ENCODE assay signal across 23 mouse cellular contexts in genomic region chr9:41592101-41592500, GRCm38 (mm10).
DNase-seq lines count a peak whose midpoint lies in the region; ATAC-seq and TF ChIP-seq lines count a peak whose summit lies in the region.
"Had no signal": no experiment of that assay in that cellular context is flagged by ENCODE, and none has a peak within 500 bp of the region (broad histone marks: within the 10 kb centered on the region; RNA-seq: fewer than 3 reads in every experiment).

No protein-coding gene starts in this region.

- no peak for ATAC-seq in forebrain, embryonic 15.5 days (replicated peaks)
- no peak for ATAC-seq in forebrain, embryonic 14.5 days
- no peak for ATAC-seq in hindbrain, embryonic 14.5 days (ENCODE audit: low FRiP score)
- no peak for ATAC-seq in midbrain, embryonic 12.5 days (ENCODE audit: low FRiP score, low read depth)
- ATAC-seq: activated CD4-positive, CD25-positive, alpha-beta regulatory T cell, adult 4 months; CD4-positive, CD25-positive, alpha-beta regulatory T cell, adult 4 months; intestine, embryonic 16.5 days; Patski had no signal

- no peak overlapping the region for H3K4me3 ChIP-seq in forebrain, embryonic 15.5 days
- no peak overlapping the region for H3K4me3 ChIP-seq in forebrain, embryonic 14.5 days (ENCODE audit: low read depth, low read length)
- H3K4me3 ChIP-seq in hindbrain, embryonic 14.5 days (replicated peaks; ENCODE audit: low read length), result no peak overlapping the region
- H3K4me3 ChIP-seq in hindbrain, embryonic 10.5 days, result no peak overlapping the region
- no peak overlapping the region for H3K4me3 ChIP-seq in midbrain, embryonic 12.5 days
- H3K4me3 ChIP-seq in midbrain, embryonic 10.5 days, result no peak overlapping the region
- no peak overlapping the region for H3K4me3 ChIP-seq in embryonic fibroblast, embryonic 13.5 days (ENCODE audit: insufficient read depth, low read length)
- H3K4me3 ChIP-seq: embryonic facial prominence, embryonic 13.5 days; heart, embryonic 10.5 days had no signal

- no peaks in the 10 kb centered on the region for H3K27me3 ChIP-seq in forebrain, embryonic 15.5 days
- H3K27me3 ChIP-seq in forebrain, embryonic 14.5 days (replicated peaks; ENCODE audit: control insufficient read depth, insufficient read depth, low read length), result no peaks in the 10 kb centered on the region
- H3K27me3 ChIP-seq in hindbrain, embryonic 14.5 days (ENCODE audit: control insufficient read depth, insufficient read depth, low read length), result no peaks in the 10 kb centered on the region
- no peaks in the 10 kb centered on the region for H3K27me3 ChIP-seq in hindbrain, embryonic 10.5 days (ENCODE audit: insufficient read depth, poor library complexity, severe bottlenecking)
- no peaks in the 10 kb centered on the region for H3K27me3 ChIP-seq in midbrain, embryonic 12.5 days
- H3K27me3 ChIP-seq in midbrain, embryonic 10.5 days (ENCODE audit: low read depth, poor library complexity, severe bottlenecking), result no peaks in the 10 kb centered on the region
- H3K27me3 ChIP-seq: embryonic facial prominence, embryonic 13.5 days; Patski had no signal

- H3K36me3 ChIP-seq in forebrain, embryonic 15.5 days, result peaks cover 45% of the 10 kb centered on the region
- peaks cover 65% of the 10 kb centered on the region for H3K36me3 ChIP-seq in forebrain, embryonic 14.5 days (ENCODE audit: control insufficient read depth, insufficient read depth, low read length)
- peaks cover 68% of the 10 kb centered on the region for H3K36me3 ChIP-seq in hindbrain, embryonic 14.5 days (replicated peaks; ENCODE audit: control insufficient read depth, insufficient read depth)
- H3K36me3 ChIP-seq in hindbrain, embryonic 10.5 days, result peaks cover 65% of the 10 kb centered on the region
- H3K36me3 ChIP-seq in midbrain, embryonic 12.5 days, result peaks cover 62% of the 10 kb centered on the region
- H3K36me3 ChIP-seq in midbrain, embryonic 10.5 days, result peaks cover 66% of the 10 kb centered on the region
- H3K36me3 ChIP-seq: G1E had no signal

- H3K4me1 ChIP-seq in forebrain, embryonic 15.5 days, result peaks cover 85% of the 10 kb centered on the region
- peaks cover 63% of the 10 kb centered on the region for H3K4me1 ChIP-seq in forebrain, embryonic 14.5 days (ENCODE audit: control insufficient read depth, insufficient read depth, low read length)
- peaks cover 83% of the 10 kb centered on the region for H3K4me1 ChIP-seq in hindbrain, embryonic 14.5 days (replicated peaks; ENCODE audit: control insufficient read depth, insufficient read depth, low read length)
- H3K4me1 ChIP-seq in hindbrain, embryonic 10.5 days (replicated peaks), result peaks cover 37% of the 10 kb centered on the region
- peaks cover 70% of the 10 kb centered on the region for H3K4me1 ChIP-seq in midbrain, embryonic 12.5 days
- peaks cover 67% of the 10 kb centered on the region for H3K4me1 ChIP-seq in midbrain, embryonic 10.5 days
- H3K4me1 ChIP-seq in embryonic fibroblast, embryonic 13.5 days (ENCODE audit: control insufficient read depth, insufficient read depth, low read length), result peaks cover 22% of the 10 kb centered on the region

- peak overlapping the region; percentile 84 for H3K27ac ChIP-seq in forebrain, embryonic 15.5 days (replicated peaks)
- H3K27ac ChIP-seq in forebrain, embryonic 14.5 days (ENCODE audit: low read depth, low read length), result no peak overlapping the region
- peak overlapping the region; percentile 44; the same call in 1 of the 2 replicates for H3K27ac ChIP-seq in hindbrain, embryonic 14.5 days
- H3K27ac ChIP-seq in hindbrain, embryonic 10.5 days, result no peak overlapping the region
- H3K27ac ChIP-seq in midbrain, embryonic 12.5 days (replicated peaks), result peak overlapping the region; percentile 65; the same call in 1 of the 2 replicates
- no peak overlapping the region for H3K27ac ChIP-seq in midbrain, embryonic 10.5 days (replicated peaks)
- peak overlapping the region; percentile 99; the same call in 1 of the 2 replicates for H3K27ac ChIP-seq in embryonic fibroblast, embryonic 13.5 days (ENCODE audit: insufficient read depth, low read length)
- H3K27ac ChIP-seq: heart, embryonic 10.5 days had no signal

- no peak for DNase-seq in forebrain, embryonic 14.5 days (ENCODE audit: low spot score)
- DNase-seq in hindbrain, embryonic 14.5 days (ENCODE audit: low spot score), result no peak
- no peak for DNase-seq in hindbrain, embryonic 10.5 days (ENCODE audit: low spot score)
- DNase-seq in midbrain, embryonic 10.5 days (ENCODE audit: low spot score), result no peak
- DNase-seq in urinary bladder, adult 2 months (ENCODE audit: low spot score), result no peak
- DNase-seq: adrenal gland, postnatal 14 days; B cell, adult 2 months; cerebellum, adult 18-20 months; cerebellum, adult 9-11 months; cerebellum, postnatal 36 days; gastrocnemius, postnatal 10 days; heart, adult 18-20 months; heart, postnatal 10 days had no signal

- TF ChIP-seq CTCF in embryonic fibroblast, embryonic 13.5 days (IDR thresholded peaks at IDR 0.05; ENCODE audit: borderline replicate concordance, insufficient read depth, low read length), result no peak

- H3K9ac ChIP-seq in forebrain, embryonic 15.5 days (replicated peaks), result no peak overlapping the region
- no peak overlapping the region for H3K9ac ChIP-seq in forebrain, embryonic 14.5 days (ENCODE audit: low read length)
- H3K9ac ChIP-seq in hindbrain, embryonic 14.5 days, result no peak overlapping the region
- H3K9ac ChIP-seq in midbrain, embryonic 12.5 days (replicated peaks), result no peak overlapping the region
- H3K9ac ChIP-seq: embryonic facial prominence, embryonic 13.5 days had no signal

- H3K9me3 ChIP-seq in forebrain, embryonic 15.5 days, result no peaks in the 10 kb centered on the region
- no peaks in the 10 kb centered on the region for H3K9me3 ChIP-seq in forebrain, embryonic 14.5 days (replicated peaks; ENCODE audit: control insufficient read depth, low read length)
- H3K9me3 ChIP-seq in hindbrain, embryonic 14.5 days (ENCODE audit: control insufficient read depth, low read length), result no peaks in the 10 kb centered on the region
- no peaks in the 10 kb centered on the region for H3K9me3 ChIP-seq in hindbrain, embryonic 10.5 days
- no peaks in the 10 kb centered on the region for H3K9me3 ChIP-seq in midbrain, embryonic 12.5 days
- H3K9me3 ChIP-seq in midbrain, embryonic 10.5 days (replicated peaks), result no peaks in the 10 kb centered on the region
- H3K9me3 ChIP-seq: embryonic facial prominence, embryonic 13.5 days; G1E; heart, embryonic 10.5 days had no signal

- 91% methylated on average over 1 of the region's 1 CpGs for WGBS in forebrain, embryonic 15.5 days
- 89% methylated on average over 1 of the region's 1 CpGs for WGBS in forebrain, embryonic 14.5 days
- 93% methylated on average over 1 of the region's 1 CpGs for WGBS in hindbrain, embryonic 14.5 days
- 99% methylated on average over 1 of the region's 1 CpGs for WGBS in hindbrain, embryonic 10.5 days
- 98% methylated on average over 1 of the region's 1 CpGs for WGBS in midbrain, embryonic 12.5 days
- WGBS in midbrain, embryonic 10.5 days, result 95% methylated on average over 1 of the region's 1 CpGs

- no peak overlapping the region for H3K4me2 ChIP-seq in forebrain, embryonic 15.5 days (replicated peaks)
- no peak overlapping the region for H3K4me2 ChIP-seq in forebrain, embryonic 14.5 days (ENCODE audit: low read length)
- H3K4me2 ChIP-seq in hindbrain, embryonic 14.5 days (replicated peaks), result no peak overlapping the region
- H3K4me2 ChIP-seq in midbrain, embryonic 12.5 days (replicated peaks), result no peak overlapping the region
- H3K4me2 ChIP-seq: embryonic facial prominence, embryonic 13.5 days had no signal

- no peak for TF ChIP-seq POLR2A in embryonic fibroblast, embryonic 13.5 days (IDR thresholded peaks at IDR 0.05; ENCODE audit: low read depth, low read length)

Comparison
In these comparisons a context has a peak if more than half of its experiments do, and no peak if none do; other contexts are left out.
1. H3K27ac ChIP-seq: peak in forebrain, embryonic 15.5 days (single experiment), hindbrain, embryonic 14.5 days (single experiment), midbrain, embryonic 12.5 days (single experiment) and embryonic fibroblast, embryonic 13.5 days (single experiment); none in forebrain, embryonic 14.5 days (single experiment), hindbrain, embryonic 10.5 days (single experiment) and midbrain, embryonic 10.5 days (single experiment).